Mouse (Mus musculus) myocyte (in vitro differentiated cells): ENCODE measurements around the gene Ccm2. TPM values are rescaled to one million over a fixed set of nuclear protein-coding genes. Genes with fewer than 3 reads are reported as not detected.

Experiments used
- H3K27me3 ChIP-seq: one replicate; pipeline ENCODE4 v1.6.1; 2011; ENCODE audit not compliant: control insufficient read depth, insufficient read depth, insufficient read length
- H3K36me3 ChIP-seq: one replicate; pipeline ENCODE4 v1.6.1; 2011; ENCODE audit not compliant: control insufficient read depth, insufficient read depth
- H3K4me2 ChIP-seq: one replicate; pipeline ENCODE4 v1.6.1; 2011; ENCODE audit warnings: low read depth, control low read depth
- H3K4me3 ChIP-seq: one replicate; pipeline ENCODE4 v1.5.1; 2011; ENCODE audit warnings: mild to moderate bottlenecking, control low read depth, moderate library complexity
- H3K79me2 ChIP-seq: one replicate; pipeline ENCODE4 v1.6.1; 2011; ENCODE audit not compliant: control insufficient read depth, insufficient read depth
- H3ac ChIP-seq: one replicate; pipeline ENCODE4 v1.6.1; 2011; ENCODE audit not compliant: control insufficient read depth, insufficient read length
- CEBPB ChIP-seq: IDR thresholded peaks from 2 replicates; pipeline ENCODE4 v1.6.1; 2011; ENCODE audit warnings: mild to moderate bottlenecking, moderate library complexity; ENCODE audit not compliant: poor library complexity, insufficient read depth, severe bottlenecking
- E2F4 ChIP-seq: IDR thresholded peaks from one replicate; pipeline ENCODE4 v1.6.1; 2011; ENCODE audit warnings: mild to moderate bottlenecking, control low read depth, moderate library complexity; ENCODE audit not compliant: insufficient read depth
- MAX ChIP-seq: IDR thresholded peaks from one replicate; pipeline ENCODE4 v1.6.1; 2011; ENCODE audit warnings: low read depth, mild to moderate bottlenecking, control low read depth
- MYOD1 ChIP-seq, 3 experiments: IDR thresholded peaks; one replicate each; pipeline ENCODE4 v1.6.1; 2011; ENCODE audit warnings: control low read depth in 2 of 3, low read depth in 2 of 3, mild to moderate bottlenecking in 2 of 3, moderate library complexity in 1 of 3; ENCODE audit not compliant: insufficient read length in 2 of 3, control insufficient read depth in 1 of 3
- MYOG ChIP-seq, 3 experiments: IDR thresholded peaks; one replicate each; pipeline ENCODE4 v1.6.1; 2011; ENCODE audit warnings: control low read depth in 2 of 3, low read depth in 2 of 3, mild to moderate bottlenecking in 2 of 3; ENCODE audit not compliant: insufficient read length in 2 of 3, control insufficient read depth in 1 of 3, insufficient read depth in 1 of 3
- POLR2A ChIP-seq: IDR thresholded peaks from one replicate; pipeline ENCODE4 v1.6.1; 2011; ENCODE audit warnings: low read depth, mild to moderate bottlenecking, control low read depth, moderate library complexity; ENCODE audit not compliant: insufficient read length
- POLR2AphosphoS2 ChIP-seq: IDR thresholded peaks from one replicate; pipeline ENCODE4 v1.6.1; 2011; ENCODE audit warnings: low read depth, control low read depth; ENCODE audit not compliant: insufficient read length
- REST ChIP-seq: IDR thresholded peaks from one replicate; pipeline ENCODE4 v1.6.1; 2011; ENCODE audit warnings: mild to moderate bottlenecking, control low read depth, moderate library complexity; ENCODE audit not compliant: insufficient read depth, insufficient read length
- SRF ChIP-seq: IDR thresholded peaks from one replicate; pipeline ENCODE4 v1.6.1; 2011; ENCODE audit warnings: low read depth; ENCODE audit not compliant: control insufficient read depth, insufficient read length
- TCF12 ChIP-seq: IDR thresholded peaks from one replicate; pipeline ENCODE4 v1.6.1; 2011; ENCODE audit warnings: mild to moderate bottlenecking, control low read depth; ENCODE audit not compliant: poor library complexity, insufficient read depth, severe bottlenecking
- TCF3 ChIP-seq: IDR thresholded peaks from one replicate; pipeline ENCODE4 v1.6.1; 2011; ENCODE audit warnings: low read depth, control low read depth; ENCODE audit not compliant: insufficient read length
- USF1 ChIP-seq: IDR thresholded peaks from one replicate; pipeline ENCODE4 v1.6.1; 2011; ENCODE audit warnings: low read depth, mild to moderate bottlenecking, control low read depth, moderate library complexity
- polyA plus RNA-seq: library from polyadenylated mRNA; unstranded; fragments of >200 nt; fragmentation: generic; extraction: Trizol; gene quantifications from one replicate; pipeline ENCODE4 v1.2.1, GENCODE M21; 2012; ENCODE audit warnings: missing spikeins

Gene Ccm2
- polyA plus RNA-seq, 1 experiment, result 66.0 TPM

- no peak overlapping the region for H3K4me2 ChIP-seq
- no peak overlapping the region for H3K4me3 ChIP-seq
- H3K79me2 ChIP-seq, result peaks cover 28% of the 10 kb centered on the region
- no peaks in the 10 kb centered on the region for H3K27me3 ChIP-seq
- TF ChIP-seq USF1, result no peak
- TF ChIP-seq POLR2A, result no peak
- TF ChIP-seq MYOD1 (IDR thresholded peaks at IDR 0.05; ENCODE audit: control insufficient read depth in 1 of 3, insufficient read length in 2 of 3, low read depth in 2 of 3), result no peak
- H3ac ChIP-seq, result no peak overlapping the region
- H3K36me3 ChIP-seq, result no peaks in the 10 kb centered on the region
Measured at GRCm38 (mm10) chr11:6544683-6545082, 2.0 kb upstream of the Ccm2 start.

- peak overlapping the region; percentile 61 for H3K4me3 ChIP-seq
- no peak overlapping the region for H3ac ChIP-seq
- H3K4me2 ChIP-seq, result peak overlapping the region; percentile 89
- TF ChIP-seq SRF (no peak), MYOD1 (IDR thresholded peaks at IDR 0.05; ENCODE audit: control insufficient read depth in 1 of 3, insufficient read length in 2 of 3, low read depth in 2 of 3) (no peak), CEBPB (no peak), MAX (no peak), MYOG (IDR thresholded peaks at IDR 0.05; ENCODE audit: control insufficient read depth in 1 of 3, insufficient read depth in 1 of 3, insufficient read length in 2 of 3, low read depth in 2 of 3) (no peak), TCF3 (no peak), TCF12 (no peak), REST (no peak), POLR2AphosphoS2 (no peak), POLR2A (no peak), USF1 (no peak), E2F4 (no peak)
- H3K27me3 ChIP-seq, result no peaks in the 10 kb centered on the region
- H3K36me3 ChIP-seq, result no peaks in the 10 kb centered on the region
- H3K79me2 ChIP-seq, result peaks cover 34% of the 10 kb centered on the region
Measured at GRCm38 (mm10) chr11:6545186-6545856, 1.4 kb upstream of the Ccm2 start.

GRCm38 (mm10) chr11:6545857-6546192 is 862 bp upstream of the Ccm2 start:
- Histone ChIP-seq H3K4me2 (peak overlapping the region; percentile 89), H3K4me3 (peak overlapping the region; percentile 61)

GRCm38 (mm10) chr11:6547037-6547680 is 472 bp downstream of the Ccm2 start:
- H3ac ChIP-seq, result peak overlapping the region; percentile 63
- no peak for TF ChIP-seq CEBPB
- no peak for TF ChIP-seq USF1
- no peak for TF ChIP-seq TCF12
- TF ChIP-seq SRF, result no peak
- no peak for TF ChIP-seq E2F4
- TF ChIP-seq POLR2A, result peak; percentile 9
- TF ChIP-seq POLR2AphosphoS2, result peak; percentile 7
- H3K27me3 ChIP-seq, result no peaks in the 10 kb centered on the region
- peak overlapping the region; percentile 61 for H3K4me3 ChIP-seq
- H3K36me3 ChIP-seq, result no peaks in the 10 kb centered on the region
- peaks cover 53% of the 10 kb centered on the region for H3K79me2 ChIP-seq
- peak overlapping the region; percentile 91 for H3K4me2 ChIP-seq

More at GRCm38 (mm10) chr11:6545857-6546192, 862 bp upstream of the Ccm2 start:
- Histone ChIP-seq H3K36me3 (no peaks in the 10 kb centered on the region), H3K27me3 (no peaks in the 10 kb centered on the region), H3ac (peak overlapping the region; percentile 63), H3K79me2 (peaks cover 39% of the 10 kb centered on the region)
- TF ChIP-seq CEBPB (no peak), REST (no peak), MYOG (IDR thresholded peaks at IDR 0.05; ENCODE audit: control insufficient read depth in 1 of 3, insufficient read depth in 1 of 3, insufficient read length in 2 of 3, low read depth in 2 of 3) (no peak), MYOD1 (IDR thresholded peaks at IDR 0.05; ENCODE audit: control insufficient read depth in 1 of 3, insufficient read length in 2 of 3, low read depth in 2 of 3) (no peak), POLR2AphosphoS2 (no peak), SRF (no peak)

GRCm38 (mm10) chr11:6547696-6548325 is 1.1 kb downstream of the Ccm2 start:
- Histone ChIP-seq H3K27me3 (no peaks in the 10 kb centered on the region), H3K4me3 (peak overlapping the region; percentile 61), H3K36me3 (no peaks in the 10 kb centered on the region), H3K79me2 (peaks cover 59% of the 10 kb centered on the region), H3ac (peak overlapping the region; percentile 63), H3K4me2 (peak overlapping the region; percentile 91)
- TF ChIP-seq SRF (no peak), REST (no peak), TCF12 (no peak), POLR2A (no peak), CEBPB (no peak), USF1 (no peak), MYOG (IDR thresholded peaks at IDR 0.05; ENCODE audit: control insufficient read depth in 1 of 3, insufficient read depth in 1 of 3, insufficient read length in 2 of 3, low read depth in 2 of 3) (no peak), E2F4 (no peak), TCF3 (no peak), MAX (no peak), POLR2AphosphoS2 (no peak), MYOD1 (IDR thresholded peaks at IDR 0.05; ENCODE audit: control insufficient read depth in 1 of 3, insufficient read length in 2 of 3, low read depth in 2 of 3) (no peak)
